Mouse (Mus musculus) layer of hippocampus, adult 11-12 months (tissue): ENCODE data around the gene Vps37b.
A peak's percentile ranks its signal among the peaks of the same experiment; 100 is the strongest.

Source experiments
- DNase-seq: peaks from one replicate; pipeline ENCODE4 v3.0.0; 2022; ENCODE audit warnings: low spot score

The Vps37b gene

DNA sequence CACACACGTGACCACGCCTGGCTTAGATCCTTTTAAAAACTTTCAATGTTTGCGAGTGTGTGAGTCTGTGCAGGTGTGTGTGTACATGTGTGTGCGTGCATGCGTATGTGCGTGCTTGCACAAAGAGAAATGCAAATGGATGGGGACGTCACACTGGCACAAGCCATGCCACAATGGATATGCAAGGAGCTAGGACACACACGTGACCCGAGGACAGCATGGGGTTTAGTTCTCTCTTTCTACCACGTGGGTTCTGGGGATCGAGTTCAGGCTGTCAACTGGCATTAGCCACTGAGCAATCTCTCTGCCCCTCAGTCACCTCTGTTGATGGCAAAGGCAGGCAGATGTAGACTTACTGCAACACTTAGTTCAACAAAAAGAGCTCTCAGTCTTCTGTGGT lies 10.4 kb downstream of the Vps37b start:
- DNase-seq: no peak

DNA sequence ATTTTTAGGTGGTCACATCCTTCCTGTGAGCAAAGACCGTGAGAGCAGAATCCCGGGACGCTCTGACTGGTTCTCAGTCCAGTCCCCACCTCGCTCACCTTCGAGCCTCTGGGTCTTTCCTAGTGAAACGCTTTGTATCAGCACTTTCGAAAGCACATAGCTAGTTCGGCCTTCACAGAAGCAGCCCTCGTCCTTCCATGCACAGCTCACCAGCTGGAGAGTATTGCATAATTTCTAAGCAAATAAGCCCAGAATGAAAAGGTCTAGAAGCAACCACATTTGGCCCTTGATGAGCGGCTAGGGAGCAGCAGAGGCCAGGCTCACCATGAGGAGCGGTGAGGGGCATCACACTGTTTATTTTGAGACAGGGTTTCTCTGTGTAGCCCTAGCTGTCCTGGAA lies 10.9 kb downstream of the Vps37b start:
- DNase-seq: no peak

DNA sequence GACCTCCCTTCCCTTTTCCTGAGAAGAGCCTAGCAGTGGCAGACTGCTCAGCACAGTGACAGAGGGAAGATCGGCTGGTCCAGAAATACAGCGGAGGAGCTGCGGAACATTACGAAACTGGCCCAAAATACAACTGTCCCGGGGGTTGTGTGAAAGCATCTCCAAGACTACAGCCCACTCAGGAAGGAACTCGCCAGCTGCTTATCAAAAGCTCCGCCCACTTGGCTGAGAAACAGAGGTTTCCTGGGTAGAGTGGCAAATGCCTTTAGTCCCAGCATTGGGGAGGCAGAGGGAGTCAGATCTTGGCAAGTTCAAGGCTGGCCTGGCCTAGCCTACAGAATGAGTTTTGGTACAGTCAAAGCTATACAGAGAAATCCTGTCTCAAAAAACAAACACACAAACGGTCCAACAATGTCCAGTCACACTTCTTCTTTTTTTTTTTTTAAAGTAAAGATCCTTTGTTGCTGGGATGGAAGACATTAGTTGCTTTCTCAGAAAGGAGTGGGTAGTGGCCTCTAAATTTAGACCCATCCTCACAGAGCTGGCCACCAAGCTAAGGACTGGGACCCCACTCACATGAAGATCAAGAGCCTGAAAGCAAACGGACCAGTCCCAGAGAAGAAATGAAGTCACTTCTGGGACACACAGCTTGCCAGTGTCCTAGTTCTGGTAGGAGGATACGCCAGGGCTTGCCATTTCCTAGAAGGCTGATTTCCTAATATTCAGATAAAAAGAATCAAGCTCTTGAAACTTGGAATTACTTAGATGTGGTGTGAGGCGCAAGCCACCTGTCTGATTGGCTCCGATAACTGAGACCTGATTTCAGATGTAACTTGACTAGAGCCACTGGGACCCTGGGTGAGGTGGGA lies 12.5 kb downstream of the Vps37b start:
- peak; percentile 90 for DNase-seq

DNA sequence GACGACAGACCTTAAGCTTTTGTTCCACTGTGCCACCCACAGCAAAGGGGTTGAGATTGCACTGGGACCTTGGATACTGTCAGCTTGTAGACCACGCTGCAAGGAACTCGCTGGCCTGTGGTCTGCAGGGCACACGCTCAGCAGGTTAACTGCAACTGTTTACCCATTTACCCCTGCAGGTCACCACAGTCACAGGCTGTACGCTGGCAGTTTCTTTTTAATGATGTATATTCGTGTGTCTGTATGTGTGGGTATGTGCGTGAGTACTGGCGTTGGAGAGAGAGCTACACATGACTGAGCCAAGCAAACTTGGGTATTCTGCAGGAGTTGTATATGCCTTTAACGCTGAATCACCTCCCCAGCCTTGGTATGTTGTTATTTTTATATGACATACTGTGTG lies 13.4 kb downstream of the Vps37b start:
- DNase-seq: no peak

DNA sequence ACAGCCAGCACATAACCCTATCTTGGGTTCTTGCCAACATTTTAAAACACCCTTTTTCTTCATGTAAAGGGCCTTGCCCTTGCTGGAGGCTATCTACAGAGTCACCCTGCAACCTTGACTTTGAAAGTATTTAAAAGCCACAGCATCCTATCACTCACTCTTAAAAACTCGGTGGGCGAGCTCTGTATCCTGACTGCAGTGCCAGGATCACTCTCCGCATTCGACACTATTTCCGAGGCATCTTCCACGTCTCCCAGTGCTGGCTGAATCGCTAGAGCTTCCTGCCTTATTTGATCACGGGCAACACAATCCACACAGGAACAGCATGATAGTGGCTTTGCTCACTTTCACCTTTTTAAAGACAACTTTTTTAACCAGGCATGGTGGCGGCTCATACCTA lies 14.1 kb downstream of the Vps37b start:
- DNase-seq: no peak

DNA sequence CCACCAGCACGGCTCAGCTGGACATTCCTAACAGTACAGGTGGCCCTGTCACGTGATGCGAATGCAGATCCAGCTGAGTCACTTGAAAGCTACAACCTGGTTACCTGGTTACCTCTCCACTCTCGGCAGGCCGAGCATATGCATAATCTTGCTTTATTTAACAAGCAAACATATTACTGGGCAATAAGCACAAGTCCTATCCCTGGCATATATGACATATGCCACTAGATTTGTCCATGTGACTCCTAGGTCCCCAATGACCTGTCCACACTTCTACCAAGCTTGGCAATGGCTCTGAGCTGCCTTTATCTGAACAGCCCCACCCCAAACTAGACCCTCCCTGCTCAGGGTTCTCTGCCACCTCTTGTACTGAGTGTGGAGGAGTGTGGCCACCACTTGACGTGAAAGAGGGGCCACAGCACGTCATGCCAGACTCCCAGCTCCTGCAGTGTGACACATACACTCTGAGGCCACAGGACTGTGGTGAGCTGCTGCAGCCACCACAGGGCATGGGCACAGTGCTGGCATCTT lies 15.7 kb downstream of the Vps37b start:
- no peak for DNase-seq

DNA sequence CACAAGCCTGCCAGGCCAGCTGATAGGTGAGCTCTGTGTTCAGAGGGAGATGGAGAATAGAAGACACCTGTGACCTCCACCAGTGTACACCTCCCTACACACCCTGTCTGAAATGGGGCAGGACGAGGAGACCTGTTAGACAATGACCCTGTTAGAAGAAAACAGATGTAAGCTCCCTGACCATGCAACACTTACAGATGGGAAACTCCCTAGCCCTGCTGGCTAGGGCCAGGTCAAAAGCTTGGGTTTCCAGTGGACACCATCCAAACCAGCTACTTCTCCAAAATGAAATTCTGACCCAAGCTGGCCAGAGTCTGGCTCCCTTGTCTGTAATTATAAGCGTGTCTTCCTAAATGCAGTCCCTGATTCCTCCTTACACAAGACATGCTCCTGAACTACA lies 16.3 kb downstream of the Vps37b start:
- DNase-seq: no peak

DNA sequence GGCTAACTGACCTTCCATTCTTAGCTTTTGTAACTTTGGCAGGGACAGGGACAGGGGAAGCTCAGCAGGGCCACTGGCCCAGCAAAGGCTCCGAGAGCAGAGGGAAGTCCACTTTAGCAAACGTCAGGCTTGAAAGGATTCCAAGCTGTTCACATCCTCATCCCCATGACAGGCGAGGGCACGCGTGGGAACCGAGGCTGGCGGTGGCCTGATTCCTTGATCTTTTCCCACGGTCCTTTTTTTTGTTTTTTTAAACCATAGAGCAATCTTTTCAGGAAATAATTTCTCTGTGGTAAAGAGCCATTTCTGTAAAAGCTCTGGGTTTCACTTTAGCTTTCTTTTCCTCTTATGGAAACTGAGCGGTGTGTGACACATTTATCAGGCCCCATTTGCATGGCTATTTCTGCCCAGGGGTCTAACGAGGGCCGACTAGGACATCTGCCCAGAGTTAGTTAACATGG lies 17.2 kb downstream of the Vps37b start:
- no peak for DNase-seq

DNA sequence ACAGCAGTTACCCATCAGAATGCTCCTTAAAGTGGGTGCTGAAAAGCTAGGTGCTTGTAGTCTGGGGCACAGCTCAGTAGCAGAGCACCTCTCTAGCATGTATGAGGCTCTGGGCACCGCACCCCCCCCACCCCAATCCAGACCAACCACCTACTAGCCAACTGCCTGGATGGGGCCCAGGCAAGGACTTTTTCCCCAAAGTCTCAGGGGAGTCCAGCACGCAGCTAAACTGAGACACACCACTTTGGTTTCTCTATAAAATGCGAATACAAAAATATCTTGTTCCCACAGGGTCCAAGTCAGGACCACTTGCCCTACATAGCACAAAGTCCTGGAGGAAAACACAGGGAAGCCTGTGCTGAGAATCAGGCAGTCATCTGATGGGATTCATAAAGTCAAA lies 17.9 kb downstream of the Vps37b start:
- no peak for DNase-seq

DNA sequence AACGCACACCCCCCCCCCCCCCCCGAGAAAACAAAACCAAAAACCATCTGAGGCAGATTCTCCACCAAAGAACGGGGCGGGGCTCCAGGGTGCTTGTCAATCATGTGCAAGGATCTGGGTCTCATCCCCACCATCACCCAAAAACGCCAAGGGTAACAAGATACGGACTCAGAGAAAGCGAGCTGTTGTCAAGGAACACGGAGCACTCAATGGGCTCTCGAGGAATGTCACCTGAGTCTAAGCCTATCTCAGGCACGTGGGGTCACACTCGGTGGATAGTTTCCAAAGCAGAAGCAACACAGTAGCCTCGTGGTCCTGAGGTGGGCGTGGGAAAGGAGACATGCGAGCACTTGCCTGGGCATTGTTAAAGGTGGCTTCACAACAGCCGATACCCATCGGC lies 18.3 kb downstream of the Vps37b start:
- DNase-seq: no peak

DNA sequence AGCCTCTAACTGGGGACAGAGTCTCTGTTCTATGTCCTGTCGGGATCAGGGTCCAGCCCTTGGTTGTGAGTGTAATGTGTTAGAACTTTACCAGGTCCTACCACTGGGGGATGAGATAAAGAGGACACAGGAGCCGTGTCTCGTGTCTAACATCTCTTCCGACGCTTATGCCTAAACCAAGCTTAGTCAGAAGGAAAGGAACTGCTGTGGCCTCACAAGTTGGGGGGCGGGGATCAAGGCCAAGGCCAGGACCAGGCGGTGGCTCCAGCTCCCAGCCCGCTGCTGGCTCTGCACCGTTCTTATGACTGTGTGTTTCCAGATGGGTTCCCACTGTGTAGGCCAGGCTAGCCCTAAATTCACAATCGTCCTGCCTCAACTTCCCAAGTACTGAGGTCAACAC lies 19.2 kb downstream of the Vps37b start:
- no peak for DNase-seq

DNA sequence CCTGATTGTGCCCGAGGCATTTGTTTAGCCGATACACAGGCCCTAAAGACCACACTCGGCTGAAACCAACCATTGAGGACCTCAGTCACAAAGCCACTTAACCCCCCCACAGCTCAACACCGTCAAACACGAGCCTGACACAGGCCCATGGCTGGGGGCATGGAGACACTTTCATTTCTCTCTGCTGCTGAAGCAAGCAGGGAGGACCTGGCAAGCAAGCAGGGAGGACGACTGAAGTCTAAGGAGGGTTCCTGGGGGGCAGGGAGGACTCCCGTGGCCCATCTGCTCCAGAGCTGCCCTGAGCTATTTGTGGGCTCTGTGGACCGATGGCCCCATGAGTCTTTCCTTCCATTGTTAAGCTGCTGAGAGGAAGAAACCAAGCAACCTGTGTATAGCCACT lies 20.1 kb downstream of the Vps37b start:
- no peak for DNase-seq

DNA sequence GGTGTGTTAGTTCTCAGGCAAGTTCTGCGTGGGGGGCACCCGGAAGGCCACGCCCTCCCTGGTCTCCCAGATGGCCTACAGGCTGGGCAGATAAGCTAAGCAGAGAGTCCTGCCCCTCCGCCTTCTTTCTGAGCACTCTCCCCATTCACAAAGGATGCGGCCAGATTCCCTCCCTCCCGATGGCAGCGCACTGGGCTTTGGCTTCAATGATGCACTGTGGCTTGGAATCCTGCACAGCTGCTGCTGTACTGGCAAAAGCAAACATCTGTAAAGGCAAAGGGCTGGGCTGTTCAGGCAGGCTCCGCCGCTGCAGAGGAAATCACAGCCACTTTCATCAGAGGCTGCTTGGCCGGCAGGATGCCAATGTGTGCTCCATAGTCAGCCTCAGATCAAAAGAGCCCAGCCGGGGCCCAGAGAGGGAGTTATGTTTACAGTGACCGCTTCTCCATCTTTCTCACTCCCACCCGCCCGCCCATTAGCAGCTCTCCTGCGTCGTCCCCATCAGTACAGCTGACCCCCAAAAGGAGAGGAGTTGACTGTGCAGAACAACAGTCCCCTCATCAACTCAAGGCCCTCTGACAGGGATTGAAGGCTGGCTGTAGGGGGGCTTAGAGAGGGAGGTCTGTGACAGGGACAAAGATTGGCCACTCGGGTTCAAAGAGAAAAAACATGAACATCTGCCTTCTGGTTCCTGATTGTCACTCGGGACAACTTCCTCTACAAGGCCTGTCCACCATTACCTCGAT lies 21.0 kb downstream of the Vps37b start:
- peak; percentile 53 for DNase-seq

DNA sequence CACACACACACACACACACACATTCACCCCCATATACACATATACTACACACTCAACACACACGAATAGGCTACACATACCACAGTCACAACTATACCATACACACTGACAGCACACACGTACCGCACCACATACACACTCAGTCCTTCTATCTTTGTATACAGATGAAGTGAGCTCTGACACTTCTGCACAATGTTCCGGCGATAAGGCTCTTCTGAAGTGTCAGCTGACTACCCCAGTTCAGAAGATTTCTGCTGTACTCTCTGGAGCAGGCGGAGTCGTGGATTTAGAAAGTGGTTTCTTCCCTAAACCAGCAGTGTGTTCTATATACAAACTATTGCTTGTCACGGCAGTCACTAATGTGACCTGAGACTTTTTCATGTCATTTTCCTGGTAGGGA lies 22.0 kb downstream of the Vps37b start:
- DNase-seq: no peak

DNA sequence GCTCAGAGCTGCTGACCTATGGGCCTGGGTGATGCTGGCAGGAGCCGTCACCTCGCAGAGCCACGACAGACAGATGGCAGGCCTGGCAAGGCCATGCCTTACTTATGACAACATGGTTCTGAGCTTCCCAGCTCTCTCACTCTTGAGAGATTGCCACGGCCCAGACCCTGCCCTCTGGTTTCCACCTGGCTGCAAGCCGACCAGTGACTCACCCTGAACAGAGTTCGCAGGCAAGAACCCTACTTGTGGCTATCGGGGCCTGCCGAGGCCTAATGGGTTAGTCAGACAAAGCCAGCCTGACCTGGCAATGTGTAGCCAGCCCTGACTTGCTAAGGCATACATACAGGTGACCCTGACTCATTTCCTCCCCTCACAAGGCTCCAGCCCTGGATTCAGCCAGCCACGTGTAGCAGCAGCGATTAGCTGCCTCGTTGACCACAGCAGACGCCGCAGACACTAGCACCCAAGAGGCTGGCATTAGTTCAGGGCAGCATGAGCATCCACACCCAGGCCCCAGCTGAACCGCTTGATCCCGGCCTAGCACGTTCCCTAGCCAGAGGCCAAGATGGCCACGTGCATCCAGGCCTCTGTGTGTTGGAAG lies 25.1 kb downstream of the Vps37b start:
- DNase-seq: no peak

DNA sequence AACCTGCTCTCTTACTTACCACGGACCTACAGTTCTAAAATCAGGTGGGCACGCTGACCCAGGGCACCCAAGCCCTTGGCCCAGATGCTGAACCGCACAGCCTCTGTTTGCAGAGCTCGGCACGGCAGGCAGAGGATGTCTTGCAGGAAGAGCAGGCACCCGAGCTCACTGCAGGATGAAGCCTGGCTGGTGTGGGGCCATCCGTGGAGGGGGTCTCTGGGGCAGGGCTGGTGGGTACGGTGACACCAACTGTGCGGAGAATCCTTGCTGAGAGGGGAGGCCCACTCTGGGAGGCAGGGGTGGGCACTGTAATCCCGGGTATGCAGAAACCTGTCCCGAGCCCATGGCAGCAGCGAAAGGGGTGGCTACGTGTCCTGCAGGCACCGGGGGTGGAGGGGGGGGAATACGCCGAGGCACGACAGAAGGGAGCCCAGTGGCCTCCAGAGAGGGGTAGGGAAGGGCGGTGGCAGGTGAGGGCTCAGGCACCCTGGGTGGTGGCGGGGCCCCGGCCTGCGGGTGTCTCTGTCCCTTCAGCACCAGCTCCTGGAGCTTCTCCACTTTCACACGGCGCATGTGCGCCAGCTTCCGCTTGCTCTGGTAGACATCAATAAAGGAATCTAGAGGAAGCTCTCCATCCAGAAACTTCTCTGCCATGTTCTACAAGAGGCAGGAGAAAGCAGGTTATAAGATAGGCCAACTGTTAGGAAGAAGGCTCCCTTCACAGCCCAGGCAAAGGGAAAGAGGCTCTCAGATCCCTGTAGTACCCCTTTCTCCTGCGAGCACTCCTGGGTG lies 25.8 kb downstream of the Vps37b start:
- no peak for DNase-seq

DNA sequence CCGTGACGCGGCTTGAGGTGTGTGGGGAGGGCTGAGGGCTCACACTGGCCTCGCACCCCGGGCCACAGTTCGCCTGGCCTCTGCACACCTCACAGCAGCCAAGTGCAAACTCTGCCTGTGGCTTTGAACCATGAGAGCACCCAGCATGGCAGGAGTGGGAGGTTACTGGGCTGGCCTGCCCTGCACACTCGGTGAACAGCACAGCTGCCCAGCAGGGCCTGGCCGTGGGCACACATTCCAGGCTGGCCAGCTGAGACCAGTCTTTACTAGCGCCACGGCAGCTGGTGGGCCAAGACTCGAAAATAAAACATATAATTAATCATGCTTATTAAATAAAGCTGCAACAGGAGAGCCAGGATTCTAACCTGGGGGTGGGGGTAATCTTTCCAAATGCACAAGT lies 26.5 kb downstream of the Vps37b start:
- DNase-seq: no peak

DNA sequence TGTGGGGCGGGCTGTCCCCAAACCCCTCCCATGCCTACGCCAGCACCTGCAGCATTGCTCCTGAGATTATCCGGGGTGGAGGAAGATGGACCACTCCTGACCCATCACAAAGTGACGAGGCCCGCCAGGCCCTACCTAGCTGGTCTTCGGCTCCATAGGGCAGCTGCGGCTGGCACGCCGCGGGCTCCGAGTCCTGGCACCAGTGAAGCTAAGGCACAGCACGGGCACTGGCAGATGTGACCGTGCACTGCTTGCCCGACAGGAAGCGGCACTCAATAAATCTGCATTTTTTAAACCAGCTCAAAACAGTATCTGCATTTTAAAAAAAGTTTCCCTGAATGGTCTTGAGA lies 26.9 kb downstream of the Vps37b start:
- no peak for DNase-seq

DNA sequence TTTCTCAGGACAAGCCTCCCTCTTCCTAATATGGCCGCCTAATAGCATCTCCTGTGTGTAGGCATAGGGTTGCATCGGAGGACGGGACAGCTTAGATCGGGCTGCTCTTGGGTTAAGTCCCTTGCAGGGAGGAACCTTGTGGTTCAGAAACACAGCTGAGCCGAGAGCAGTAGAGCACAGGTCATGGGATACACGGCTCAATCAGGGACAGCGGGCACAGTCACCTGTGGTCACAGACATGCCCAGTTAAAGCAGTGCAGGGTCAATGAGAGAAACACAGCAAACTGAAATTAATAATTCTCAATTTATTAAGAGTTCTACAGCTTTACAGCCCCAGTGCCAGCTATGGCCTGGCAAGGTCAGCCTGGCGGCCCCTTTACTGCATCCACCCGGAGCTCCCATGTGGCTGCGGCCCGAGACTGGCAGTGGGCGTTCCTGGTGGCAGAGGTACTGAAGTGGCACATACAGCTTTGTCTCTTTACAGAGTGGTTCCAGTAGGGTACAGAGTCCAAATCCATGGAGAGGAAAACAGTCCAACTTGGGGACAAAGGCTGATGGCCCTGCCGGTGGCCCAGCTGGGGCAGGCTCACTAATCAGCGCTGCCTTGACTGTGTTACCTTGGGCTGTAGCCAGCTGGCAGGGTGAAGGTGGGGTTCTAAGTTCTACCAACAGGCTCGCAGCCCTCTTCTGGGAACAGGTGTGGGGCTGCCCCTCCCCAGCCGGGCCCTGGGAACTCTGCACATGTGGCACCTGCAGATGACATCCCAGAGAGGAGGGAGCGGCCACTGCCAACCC lies 27.5 kb downstream of the Vps37b start:
- DNase-seq: no peak

DNA sequence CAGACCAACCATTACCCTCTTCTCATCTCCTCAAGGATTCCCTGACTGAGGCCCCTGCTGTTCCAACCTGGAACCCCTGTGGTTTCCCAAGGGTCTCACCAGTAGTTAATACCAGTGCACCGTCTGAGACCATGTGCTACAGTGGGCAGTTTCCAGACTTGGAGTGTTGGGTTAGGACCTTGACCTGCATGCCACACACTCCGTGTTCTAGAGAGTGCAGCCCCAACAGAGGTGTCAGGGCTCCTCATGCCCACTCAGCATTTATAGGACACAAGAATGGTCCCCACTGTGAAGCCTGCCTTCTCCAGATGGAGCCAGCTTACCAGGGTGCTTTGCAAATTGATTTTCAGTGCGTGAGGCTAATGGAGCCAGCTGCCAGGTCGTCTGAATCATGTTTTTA lies 28.7 kb downstream of the Vps37b start:
- no peak for DNase-seq

DNA sequence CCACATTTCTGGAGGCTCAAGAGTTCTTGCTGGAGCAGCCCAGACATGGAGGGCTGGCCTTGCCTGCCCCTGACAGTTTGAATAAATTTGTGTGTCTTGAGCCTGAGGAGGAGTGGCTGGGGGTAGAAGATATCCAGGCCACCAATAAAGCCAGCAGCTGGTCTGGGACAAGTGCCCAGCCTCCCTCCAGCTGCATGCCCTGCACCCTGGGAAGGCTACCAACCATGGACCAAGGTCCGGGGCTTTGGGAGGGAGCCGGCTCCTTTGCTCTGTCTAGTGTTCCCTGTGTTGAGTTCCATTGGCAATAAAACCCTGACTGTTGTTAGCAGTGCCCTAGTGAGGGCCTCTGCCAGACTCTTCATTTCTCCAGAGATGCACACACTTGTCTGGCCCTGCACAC lies 29.2 kb downstream of the Vps37b start:
- peak; percentile 59 for DNase-seq
